Mouse (Mus musculus) midbrain, embryonic 13.5 days (tissue): ENCODE data around the gene Sympk. TPM values are rescaled to one million over a fixed set of nuclear protein-coding genes. Genes with fewer than 3 reads are reported as not detected.
A peak's percentile ranks its signal among the peaks of the same experiment; 100 is the strongest.

Experiments
- ATAC-seq: fragments of 200-750 bp; cut with Nextera tagmentation; 2 replicates; pipeline ENCODE4 v1.8.0; 2017; ENCODE audit warnings: mild to moderate bottlenecking, moderate TSS enrichment, moderate library complexity
- H3K27ac ChIP-seq: fragments of 300-500 bp; sonication (generic); 2 replicates; pipeline ENCODE4 v1.5.1; 2015; ENCODE audit warnings: inconsistent platforms, mild to moderate bottlenecking, moderate library complexity
- H3K27me3 ChIP-seq: fragments of 300-500 bp; sonication (generic); 2 replicates; pipeline ENCODE4 v1.6.1; 2015; ENCODE audit warnings: mild to moderate bottlenecking, inconsistent platforms
- H3K36me3 ChIP-seq: fragments of 300-500 bp; sonication (generic); 2 replicates; pipeline ENCODE4 v1.6.1; 2015; ENCODE audit warnings: mild to moderate bottlenecking, inconsistent platforms
- H3K4me1 ChIP-seq: fragments of 300-500 bp; sonication (generic); replicated peaks from 2 replicates; pipeline ENCODE4 v1.6.1; 2015; ENCODE audit warnings: inconsistent platforms
- H3K4me2 ChIP-seq: fragments of 300-500 bp; sonication (generic); replicated peaks from 2 replicates; pipeline ENCODE4 v1.6.1; 2015; ENCODE audit warnings: moderate library complexity, mild to moderate bottlenecking, inconsistent platforms
- H3K4me3 ChIP-seq: fragments of 300-500 bp; sonication (generic); replicated peaks from 2 replicates; pipeline ENCODE4 v1.5.1; 2015; ENCODE audit warnings: mild to moderate bottlenecking, inconsistent platforms
- H3K9ac ChIP-seq: fragments of 300-500 bp; sonication (generic); replicated peaks from 2 replicates; pipeline ENCODE4 v1.6.1; 2015; ENCODE audit warnings: mild to moderate bottlenecking, inconsistent platforms
- H3K9me3 ChIP-seq: fragments of 300-500 bp; sonication (generic); 2 replicates; pipeline ENCODE4 v1.6.1; 2016; ENCODE audit warnings: mild to moderate bottlenecking, inconsistent platforms
- WGBS: fragments of 180-500 bp; shearing (Covaris S2); methylation state at CpG from one replicate; pipeline ENCODE4 v1.1.7; 2015; 5-methylcytosine and 5-hydroxymethylcytosine counted together
- polyA plus RNA-seq: library from polyadenylated mRNA; unstranded; fragments of >200 nt; fragmentation: Nextera tagmentation; extraction: Ambion mirVana; gene quantifications from 2 replicates; pipeline ENCODE4 v1.2.1, GENCODE M21; 2015

Sympk gene
- polyA plus RNA-seq, 1 experiment from 2014 or later = 37.2 TPM

GRCm38 (mm10) chr7:19000421-19000820, 23.8 kb upstream of the Sympk start:
- peak overlapping the region; percentile 28 for H3K4me3 ChIP-seq
- H3K9ac ChIP-seq = peak overlapping the region; percentile 55
- H3K4me1 ChIP-seq = peaks cover 43% of the 10 kb centered on the region
- 76% methylated on average over 10 of the region's 10 CpGs for WGBS
- peak overlapping the region; percentile 45 for H3K4me2 ChIP-seq
- H3K27me3 ChIP-seq = no peaks in the 10 kb centered on the region
- H3K9me3 ChIP-seq = no peaks in the 10 kb centered on the region
- peaks cover 21% of the 10 kb centered on the region for H3K36me3 ChIP-seq
- ATAC-seq = no peak
- no peak overlapping the region for H3K27ac ChIP-seq

- H3K9ac ChIP-seq = peak overlapping the region; percentile 55; the same call in 1 of the 2 replicates
- no peaks in the 10 kb centered on the region for H3K9me3 ChIP-seq
- H3K36me3 ChIP-seq = peaks cover 25% of the 10 kb centered on the region
- no peak overlapping the region for H3K27ac ChIP-seq
- 44% methylated on average over 18 of the region's 18 CpGs for WGBS
- H3K4me2 ChIP-seq = peak overlapping the region; percentile 45
- H3K4me3 ChIP-seq = peak overlapping the region; percentile 28
- H3K27me3 ChIP-seq = no peaks in the 10 kb centered on the region
- peaks cover 50% of the 10 kb centered on the region for H3K4me1 ChIP-seq
- ATAC-seq = no peak
Observed at GRCm38 (mm10) chr7:19001066-19001806, 22.9 kb upstream of the Sympk start.

GRCm38 (mm10) chr7:19001807-19002085, 22.4 kb upstream of the Sympk start:
- H3K27ac ChIP-seq = no peak overlapping the region
- H3K4me2 ChIP-seq = no peak overlapping the region
- H3K9me3 ChIP-seq = no peaks in the 10 kb centered on the region
- H3K4me3 ChIP-seq = no peak overlapping the region
- peaks cover 54% of the 10 kb centered on the region for H3K4me1 ChIP-seq
- WGBS = 72% methylated on average over 3 of the region's 3 CpGs
- ATAC-seq = no peak
- no peak overlapping the region for H3K9ac ChIP-seq
- peaks cover 22% of the 10 kb centered on the region for H3K36me3 ChIP-seq
- no peaks in the 10 kb centered on the region for H3K27me3 ChIP-seq

GRCm38 (mm10) chr7:19002115-19002514, 22.1 kb upstream of the Sympk start:
- no peaks in the 10 kb centered on the region for H3K9me3 ChIP-seq
- H3K27me3 ChIP-seq = no peaks in the 10 kb centered on the region
- peak overlapping the region; percentile 75 for H3K9ac ChIP-seq
- H3K27ac ChIP-seq = peak overlapping the region; percentile 5; the same call in 1 of the 2 replicates
- peak overlapping the region; percentile 67 for H3K4me2 ChIP-seq
- H3K4me1 ChIP-seq = peaks cover 58% of the 10 kb centered on the region
- peaks cover 25% of the 10 kb centered on the region for H3K36me3 ChIP-seq
- WGBS = 52% methylated on average over 4 of the region's 4 CpGs
- H3K4me3 ChIP-seq = peak overlapping the region; percentile 37
- ATAC-seq = no peak

- Histone ChIP-seq H3K27me3 (no peaks in the 10 kb centered on the region), H3K36me3 (peaks cover 29% of the 10 kb centered on the region), H3K9me3 (no peaks in the 10 kb centered on the region), H3K4me2 (peak overlapping the region; percentile 67), H3K4me3 (peak overlapping the region; percentile 37), H3K27ac (peak overlapping the region; percentile 19; the same call in 1 of the 2 replicates), H3K9ac (peak overlapping the region; percentile 75), H3K4me1 (peaks cover 66% of the 10 kb centered on the region)
- 3% methylated on average over 17 of the region's 17 CpGs for WGBS
- ATAC-seq = peak; percentile 54
Observed at GRCm38 (mm10) chr7:19002848-19003498, 21.2 kb upstream of the Sympk start.

- WGBS = under 1% methylated on average over 84 of the region's 90 CpGs
- Histone ChIP-seq H3K9me3 (no peaks in the 10 kb centered on the region), H3K4me3 (peak within 1 kb of the TSS; percentile 94), H3K27me3 (no peaks in the 10 kb centered on the region), H3K36me3 (peaks cover 29% of the 10 kb centered on the region), H3K4me2 (peak within 1 kb of the TSS; percentile 100), H3K27ac (peak within 1 kb of the TSS; percentile 95), H3K9ac (peak within 1 kb of the TSS; percentile 98), H3K4me1 (peaks cover 59% of the 10 kb centered on the region)
- ATAC-seq = peak; percentile 66
Observed at GRCm38 (mm10) chr7:19003902-19004630, 20.1 kb upstream of the Sympk start, which contains the start of gene Irf2bp1. TSS of gene Irf2bp1 (plus strand) at chr7:19004044.

- 0 out of 2 replicates have a peak, but pooled peaks have one; percentile 2 for ATAC-seq
- Histone ChIP-seq H3K9me3 (no peaks in the 10 kb centered on the region), H3K36me3 (peaks cover 29% of the 10 kb centered on the region), H3K27ac (peak overlapping the region; percentile 95), H3K4me1 (peaks cover 53% of the 10 kb centered on the region), H3K9ac (peak overlapping the region; percentile 98), H3K4me2 (peak overlapping the region; percentile 100), H3K4me3 (peak overlapping the region; percentile 94), H3K27me3 (no peaks in the 10 kb centered on the region)
- 9% methylated on average over 30 of the region's 34 CpGs for WGBS
Observed at GRCm38 (mm10) chr7:19004631-19005079, 19.5 kb upstream of the Sympk start.

- H3K4me2 ChIP-seq = peak overlapping the region; percentile 100
- peak overlapping the region; percentile 98 for H3K9ac ChIP-seq
- no peaks in the 10 kb centered on the region for H3K27me3 ChIP-seq
- 83% methylated on average over 34 of the region's 34 CpGs for WGBS
- ATAC-seq = no peak
- H3K4me3 ChIP-seq = peak overlapping the region; percentile 94
- no peak overlapping the region for H3K27ac ChIP-seq
- H3K9me3 ChIP-seq = no peaks in the 10 kb centered on the region
- H3K4me1 ChIP-seq = peaks cover 46% of the 10 kb centered on the region
- peaks cover 27% of the 10 kb centered on the region for H3K36me3 ChIP-seq
Observed at GRCm38 (mm10) chr7:19005417-19006121, 18.6 kb upstream of the Sympk start.

- no peak overlapping the region for H3K27ac ChIP-seq
- no peaks in the 10 kb centered on the region for H3K9me3 ChIP-seq
- H3K36me3 ChIP-seq = peaks cover 21% of the 10 kb centered on the region
- peak overlapping the region; percentile 100 for H3K4me2 ChIP-seq
- no peak overlapping the region for H3K9ac ChIP-seq
- ATAC-seq = no peak
- peaks cover 46% of the 10 kb centered on the region for H3K4me1 ChIP-seq
- WGBS = 6% methylated on average over 12 of the region's 12 CpGs
- H3K27me3 ChIP-seq = no peaks in the 10 kb centered on the region
- H3K4me3 ChIP-seq = peak overlapping the region; percentile 94; the same call in 1 of the 2 replicates
Observed at GRCm38 (mm10) chr7:19006476-19006875, 17.7 kb upstream of the Sympk start.

- no peak overlapping the region for H3K27ac ChIP-seq
- H3K4me3 ChIP-seq = no peak overlapping the region
- ATAC-seq = no peak
- H3K9ac ChIP-seq = no peak overlapping the region
- H3K4me1 ChIP-seq = peaks cover 51% of the 10 kb centered on the region
- H3K9me3 ChIP-seq = no peaks in the 10 kb centered on the region
- H3K36me3 ChIP-seq = peaks cover 21% of the 10 kb centered on the region
- H3K27me3 ChIP-seq = no peaks in the 10 kb centered on the region
- 80% methylated on average over 13 of the region's 13 CpGs for WGBS
- 0 out of 2 replicates have a peak overlapping the region, but pooled peaks have one; percentile 100 for H3K4me2 ChIP-seq
Observed at GRCm38 (mm10) chr7:19007026-19007977, 16.9 kb upstream of the Sympk start.
